Mouse (Mus musculus) megakaryocyte, embryonic 14.5 days (primary cell): ENCODE measurements around the gene Mylk4.

Experiments
- FLI1 ChIP-seq: IDR thresholded peaks from 2 replicates; pipeline ENCODE4 v1.6.1; 2012; ENCODE audit warnings: low read length, inconsistent platforms, mixed read lengths
- GATA1 ChIP-seq: IDR thresholded peaks from 3 replicates; pipeline ENCODE4 v1.6.1; 2012; ENCODE audit warnings: mixed read lengths, low read length, inconsistent platforms, borderline replicate concordance

DNA sequence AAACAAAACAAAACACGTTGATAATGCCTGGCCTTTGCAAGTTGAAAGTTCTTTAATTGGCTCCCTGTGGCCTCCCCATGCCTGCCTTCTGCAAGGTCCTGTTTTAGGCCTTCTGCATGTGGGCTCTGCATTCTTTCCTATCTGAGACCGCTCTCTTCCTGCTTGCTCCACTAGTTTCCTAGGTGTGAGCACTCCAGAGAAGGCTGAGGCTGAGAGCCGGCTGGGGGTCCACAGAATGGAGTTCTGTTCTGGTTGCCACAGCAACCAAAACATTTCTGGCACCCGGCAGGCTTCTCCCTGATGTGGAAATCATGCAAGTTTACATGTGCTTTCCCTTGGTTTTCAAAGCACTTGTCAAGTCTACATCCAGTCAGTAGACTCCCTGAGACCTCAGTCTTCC lies 24.7 kb downstream of the Mylk4 start:
- TF ChIP-seq GATA1 (no peak), FLI1 (no peak)
